Mouse (Mus musculus): ENCODE data around the gene Lcp1.

The Lcp1 gene

GRCm38 (mm10) chr14:75280406-75280805 is 149.5 kb downstream of the Lcp1 start:
- no peak for DNase-seq (ENCODE audit: low spot score in 2 of 2)

All from spleen, postnatal 10 days (tissue).